Mouse (Mus musculus) neutrophil, adult 59 days (primary cell): ENCODE measurements around the gene Tmem205. TPM values are rescaled to one million over a fixed set of nuclear protein-coding genes. Genes with fewer than 3 reads are reported as not detected.

Experiments used
- total RNA-seq, 2 experiments: library from RNA; stranded (reverse); gene quantifications; 1 replicate in 1 of 2; 2 replicates in 1 of 2; pipeline ENCODE4 v1.2.4; 2023

Gene Tmem205
- total RNA-seq, result 10 to 100 TPM; 16.9 to 18.5 TPM

GRCm38 (mm10) chr9:21927208-21927753 is at the start of gene Tmem205, which contains the start of gene Ccdc159:
Gene Tmem205 (minus strand): TSS chr9:21927556.
Gene Ccdc159 (plus strand): TSS chr9:21927471.

GRCm38 (mm10) chr9:21963417-21963816 is 36.1 kb upstream of the Tmem205 start, which contains the start of gene Epor:
Gene Epor (minus strand): TSS chr9:21963506.

GRCm38 (mm10) chr9:21955570-21956281 is 28.4 kb upstream of the Tmem205 start, which contains the start of gene Swsap1:
Gene Swsap1 (plus strand): TSS chr9:21955755.

GRCm38 (mm10) chr9:21936692-21937570 is 9.6 kb upstream of the Tmem205 start, which contains the start of gene Plppr2:
Gene Plppr2 (plus strand): TSS chr9:21937033.

DNA sequence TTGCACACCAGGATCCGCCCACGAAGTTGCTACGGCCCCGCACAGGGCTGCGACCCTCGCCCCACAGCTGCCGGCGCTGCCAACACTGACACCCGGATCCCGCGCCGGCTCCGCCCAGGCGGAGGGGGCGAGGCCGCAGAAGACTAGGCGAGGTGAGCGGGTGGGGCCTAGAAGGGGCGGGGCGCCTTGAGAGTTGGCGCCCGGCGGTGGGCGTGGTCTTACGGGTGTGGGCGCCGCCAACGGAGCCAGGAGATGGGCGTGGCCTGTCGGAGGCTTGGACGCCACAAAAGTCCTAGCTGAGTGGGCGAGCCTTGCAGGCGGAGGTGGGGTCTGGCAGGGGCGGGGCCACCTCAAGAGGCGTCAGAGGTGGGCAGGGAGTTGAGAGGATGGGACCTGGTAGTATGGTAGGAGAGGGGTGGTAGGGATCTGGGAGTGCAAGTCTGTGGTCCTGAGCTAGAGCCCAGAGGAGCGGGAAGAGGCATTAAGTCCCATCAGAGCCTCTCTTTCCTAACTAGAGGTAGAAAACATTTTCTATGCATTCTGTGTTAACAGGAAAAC is 9.2 kb downstream of the Tmem205 start, which contains the start of gene Rab3d:
TSS of gene Rab3d (minus strand) at position 158 of the 558 bp plus-strand sequence.

Other genes with a start within 250 kb of the Tmem205 start
- 10 to 100 TPM; 61.6 to 79.5 TPM for gene Ldlr, start 204.1 kb downstream of the Tmem205 start, total RNA-seq
- 10 to 100 TPM; 26.1 to 36.9 TPM for gene Spc24, start 167.3 kb downstream of the Tmem205 start, total RNA-seq
- gene Kank2, start 128.8 kb downstream of the Tmem205 start, total RNA-seq, result under 1 TPM; 0.36 to 0.60 TPM
- not detected for gene Angptl8, start 92.0 kb downstream of the Tmem205 start, total RNA-seq
- gene Dock6, start 74.9 kb downstream of the Tmem205 start, total RNA-seq, result 1 to 10 TPM; 1.6 to 2.4 TPM
- 100 to 1,000 TPM; 172 to 188 TPM for gene Rab3d, start 9.4 kb downstream of the Tmem205 start, total RNA-seq
- 1 to 10 TPM; 1.3 TPM for gene Ccdc159, start 85 bp downstream of the Tmem205 start, total RNA-seq
- 1 to 10 TPM; 1.0 TPM for gene Plppr2, start 9.5 kb upstream of the Tmem205 start, total RNA-seq
- gene Swsap1, start 28.2 kb upstream of the Tmem205 start, total RNA-seq, result 1 to 10 TPM; 3.6 to 5.4 TPM
- 1 to 10 TPM; 3.4 to 8.7 TPM for gene Epor, start 36.0 kb upstream of the Tmem205 start, total RNA-seq
- not detected for gene Rgl3, start 61.9 kb upstream of the Tmem205 start, total RNA-seq
- not detected for gene Ccdc151, start 75.1 kb upstream of the Tmem205 start, total RNA-seq
- 10 to 100 TPM; 53.0 to 58.7 TPM for gene Prkcsh, start 75.2 kb upstream of the Tmem205 start, total RNA-seq
- gene Elavl3, start 124.5 kb upstream of the Tmem205 start, total RNA-seq, result not detected
- gene Gm49318, start 143.7 kb upstream of the Tmem205 start, total RNA-seq, result not detected
- 10 to 100 TPM in 1 of 2 experiments, 1 to 10 TPM in 1; 8.4 to 12.0 TPM for gene Zfp653, start 143.8 kb upstream of the Tmem205 start, total RNA-seq
- gene Ecsit, start 157.9 kb upstream of the Tmem205 start, total RNA-seq, result 1 to 10 TPM; 7.1 to 8.9 TPM
- not detected for gene Cnn1, start 171.7 kb upstream of the Tmem205 start, total RNA-seq
- gene Elof1, start 189.6 kb upstream of the Tmem205 start, total RNA-seq, result 10 to 100 TPM; 35.8 to 42.7 TPM
- gene Acp5, start 208.2 kb upstream of the Tmem205 start, total RNA-seq, result 10 to 100 TPM; 17.1 to 26.9 TPM
- gene Pigyl, start 229.3 kb upstream of the Tmem205 start, total RNA-seq, result 10 to 100 TPM; 14.6 to 16.6 TPM